Mouse (Mus musculus) cortical plate, adult 2 months (tissue): Measurements from ENCODE around the gene Adgrg3.

Source experiments
- CTCF ChIP-seq: fragments of 200-500 bp; IDR thresholded peaks from 2 replicates; pipeline ENCODE4 v1.5.1; 2011; ENCODE audit warnings: mild to moderate bottlenecking, control low read depth, low read length; ENCODE audit not compliant: insufficient read depth; ENCODE audit errors: extremely low read depth
- POLR2A ChIP-seq: fragments of 200-500 bp; IDR thresholded peaks from 2 replicates; pipeline ENCODE4 v1.6.1; 2011; ENCODE audit warnings: mild to moderate bottlenecking, low read length, control low read depth; ENCODE audit not compliant: insufficient read depth; ENCODE audit errors: extremely low read depth

- no peak for TF ChIP-seq CTCF
- TF ChIP-seq POLR2A = no peak
Measured at GRCm38 (mm10) chr8:95056414-95056813, 38.9 kb downstream of the Adgrg3 start.
